Mouse (Mus musculus): Measurements from ENCODE around the gene Grip2. TPM values are rescaled to one million over a fixed set of nuclear protein-coding genes. Genes with fewer than 3 reads are reported as not detected.

Gene Grip2
- polyA plus RNA-seq, 1 experiment, result 20.0 TPM

DNA sequence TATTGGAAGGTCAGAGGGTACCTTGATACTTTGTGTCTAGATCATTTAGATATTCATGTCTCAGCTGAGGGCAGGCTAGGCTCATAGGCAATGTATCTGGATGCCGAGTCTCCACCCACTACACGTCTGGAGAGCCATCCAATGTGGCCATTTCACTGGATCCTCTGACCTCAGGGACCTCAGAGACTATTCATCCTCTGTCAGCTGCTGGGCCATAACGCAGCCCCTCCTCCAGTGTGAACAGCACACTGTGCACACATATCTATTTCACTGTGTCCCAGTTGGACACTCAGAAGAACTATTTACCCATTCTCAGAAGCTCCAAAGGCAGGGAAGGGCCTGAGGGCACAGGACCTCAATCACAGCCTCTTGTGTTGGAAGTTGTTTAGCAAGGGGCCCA is 84.6 kb downstream of the Grip2 start:
- no peak overlapping the region for H3K4me3 ChIP-seq (ENCODE audit: insufficient read depth, low read length)
- no peaks in the 10 kb centered on the region for H3K4me1 ChIP-seq (ENCODE audit: control insufficient read depth, insufficient read depth, low read length)
- no peak overlapping the region for H3K27ac ChIP-seq (ENCODE audit: insufficient read depth, low read length)
- TF ChIP-seq POLR2A (IDR thresholded peaks at IDR 0.05; ENCODE audit: extremely low read depth, insufficient read depth, low read length) (no peak), CTCF (IDR thresholded peaks at IDR 0.05; ENCODE audit: extremely low read depth, insufficient read depth, low read length) (no peak)

DNA sequence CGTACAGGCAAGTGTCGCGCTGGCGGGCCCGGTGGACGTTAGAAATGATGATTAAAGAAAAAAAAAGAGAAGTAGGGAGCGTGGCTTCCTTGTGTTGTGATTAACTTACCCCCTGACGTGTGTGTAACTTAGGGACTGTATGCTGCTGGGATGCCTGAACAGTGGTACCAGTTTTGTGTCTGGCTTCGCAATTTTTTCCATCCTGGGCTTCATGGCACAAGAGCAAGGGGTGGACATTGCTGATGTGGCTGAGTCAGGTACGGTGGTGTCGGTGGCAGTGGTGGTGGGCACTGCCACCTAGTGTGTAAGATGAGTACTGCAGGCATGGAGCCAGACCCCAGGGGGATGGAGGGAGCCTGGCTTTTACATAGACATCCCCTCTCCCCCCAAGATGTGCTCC is 86.0 kb downstream of the Grip2 start:
- H3K4me1 ChIP-seq (ENCODE audit: control insufficient read depth, insufficient read depth, low read length), result peaks cover 2% of the 10 kb centered on the region; the same call in 1 of the 2 replicates
- peak; percentile 89 for TF ChIP-seq CTCF (IDR thresholded peaks at IDR 0.05; ENCODE audit: extremely low read depth, insufficient read depth, low read length)
- TF ChIP-seq POLR2A (IDR thresholded peaks at IDR 0.05; ENCODE audit: extremely low read depth, insufficient read depth, low read length), result no peak
- H3K4me3 ChIP-seq (ENCODE audit: insufficient read depth, low read length), result no peak overlapping the region
- H3K27ac ChIP-seq (ENCODE audit: insufficient read depth, low read length), result no peak overlapping the region

DNA sequence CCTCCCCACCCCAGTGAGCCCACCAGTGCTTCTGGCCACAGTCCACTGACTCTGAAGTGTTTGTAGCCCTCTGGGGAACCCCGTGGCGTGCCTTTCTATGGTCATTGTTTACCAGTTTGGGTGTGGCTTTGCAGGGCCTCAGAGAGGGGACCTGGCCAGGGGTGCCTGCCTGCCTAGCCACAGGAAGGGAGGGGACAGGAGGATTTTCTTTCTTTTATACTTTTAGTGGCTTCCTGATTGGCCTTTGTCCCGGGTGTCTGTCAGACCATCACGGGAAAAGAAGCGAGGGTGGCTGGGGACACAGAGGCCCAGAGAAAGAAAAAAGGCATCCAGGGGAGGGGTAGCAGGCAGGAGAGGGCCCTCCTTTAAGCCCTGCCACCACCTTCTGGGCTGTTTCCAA is 89.0 kb downstream of the Grip2 start:
- TF ChIP-seq CTCF (IDR thresholded peaks at IDR 0.05; ENCODE audit: extremely low read depth, insufficient read depth, low read length), result no peak
- no peak for TF ChIP-seq POLR2A (IDR thresholded peaks at IDR 0.05; ENCODE audit: extremely low read depth, insufficient read depth, low read length)
- H3K4me3 ChIP-seq (ENCODE audit: insufficient read depth, low read length), result no peak overlapping the region
- no peak overlapping the region for H3K27ac ChIP-seq (ENCODE audit: insufficient read depth, low read length)
- peaks cover 5% of the 10 kb centered on the region; the same call in 1 of the 2 replicates for H3K4me1 ChIP-seq (ENCODE audit: control insufficient read depth, insufficient read depth, low read length)

DNA sequence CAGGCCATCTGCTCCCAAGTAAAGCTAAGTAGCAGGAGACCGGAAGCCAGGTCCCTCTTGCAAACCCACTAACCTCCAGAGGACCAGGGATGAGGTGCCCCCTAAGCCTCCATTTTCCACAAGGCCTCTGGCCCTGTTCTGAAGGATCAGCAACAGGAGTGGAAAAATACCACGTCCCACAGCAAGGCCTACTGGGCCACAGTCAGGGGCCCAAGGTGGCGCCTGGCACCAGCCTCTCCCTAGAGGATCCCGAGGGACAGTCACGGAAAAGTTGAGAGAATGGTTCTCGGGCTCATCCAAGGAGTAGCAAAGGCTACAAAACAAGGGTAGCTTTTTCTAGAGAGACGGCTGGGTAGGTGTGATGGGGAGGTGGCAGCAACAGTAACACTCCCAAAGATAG is 89.6 kb downstream of the Grip2 start:
- H3K4me3 ChIP-seq (ENCODE audit: insufficient read depth, low read length), result no peak overlapping the region
- no peak for TF ChIP-seq CTCF (IDR thresholded peaks at IDR 0.05; ENCODE audit: extremely low read depth, insufficient read depth, low read length)
- TF ChIP-seq POLR2A (IDR thresholded peaks at IDR 0.05; ENCODE audit: extremely low read depth, insufficient read depth, low read length), result no peak
- H3K4me1 ChIP-seq (ENCODE audit: control insufficient read depth, insufficient read depth, low read length), result peaks cover 5% of the 10 kb centered on the region; the same call in 1 of the 2 replicates
- H3K27ac ChIP-seq (ENCODE audit: insufficient read depth, low read length), result no peak overlapping the region

DNA sequence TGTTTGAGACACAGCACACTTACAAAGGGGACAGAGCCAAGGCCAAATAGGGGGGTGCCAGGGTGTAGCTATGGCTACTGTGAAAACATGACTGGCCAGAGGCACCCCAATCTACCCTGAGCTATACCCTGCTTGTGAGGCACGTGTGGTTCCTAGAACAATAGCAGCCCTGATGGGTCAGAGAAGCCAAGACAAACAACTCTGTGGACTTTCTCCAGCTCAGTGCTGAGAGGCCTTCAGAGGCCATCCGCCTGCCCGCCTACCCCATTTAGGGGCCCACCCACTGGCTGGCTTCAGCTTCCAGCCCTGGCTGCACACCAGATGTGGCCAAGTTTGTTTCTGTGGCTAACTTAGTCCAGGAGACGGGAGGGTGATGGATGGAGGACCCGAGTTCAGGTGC is 90.6 kb downstream of the Grip2 start:
- H3K4me1 ChIP-seq (ENCODE audit: control insufficient read depth, insufficient read depth, low read length), result peaks cover 6% of the 10 kb centered on the region; the same call in 1 of the 2 replicates
- TF ChIP-seq CTCF (IDR thresholded peaks at IDR 0.05; ENCODE audit: extremely low read depth, insufficient read depth, low read length) (no peak), POLR2A (IDR thresholded peaks at IDR 0.05; ENCODE audit: extremely low read depth, insufficient read depth, low read length) (no peak)
- peak overlapping the region; percentile 81 for H3K27ac ChIP-seq (ENCODE audit: insufficient read depth, low read length)
- no peak overlapping the region for H3K4me3 ChIP-seq (ENCODE audit: insufficient read depth, low read length)

DNA sequence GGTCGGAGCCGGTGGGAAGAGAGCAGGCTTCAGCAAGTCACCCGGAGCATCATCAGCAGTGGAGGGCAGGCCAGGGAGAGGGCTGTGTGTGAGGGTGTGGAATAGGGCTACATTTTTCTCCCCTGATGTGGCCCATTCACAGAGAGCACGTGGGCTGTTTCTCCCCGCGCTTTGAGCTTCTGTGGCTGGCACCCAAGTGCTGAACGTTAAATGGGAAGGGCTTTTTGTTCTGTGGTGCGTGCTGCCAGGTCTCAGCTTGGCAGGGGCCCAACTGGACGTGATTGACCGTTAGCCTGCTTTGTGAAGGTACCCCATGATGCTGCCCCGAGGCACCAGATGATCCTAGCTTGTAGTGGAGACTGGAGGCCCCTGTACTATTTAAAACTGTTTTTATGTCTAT is 94.9 kb downstream of the Grip2 start:
- H3K4me3 ChIP-seq (ENCODE audit: insufficient read depth, low read length), result no peak overlapping the region
- peaks cover 22% of the 10 kb centered on the region for H3K4me1 ChIP-seq (ENCODE audit: control insufficient read depth, insufficient read depth, low read length)
- TF ChIP-seq CTCF (IDR thresholded peaks at IDR 0.05; ENCODE audit: extremely low read depth, insufficient read depth, low read length), result no peak
- TF ChIP-seq POLR2A (IDR thresholded peaks at IDR 0.05; ENCODE audit: extremely low read depth, insufficient read depth, low read length), result no peak
- H3K27ac ChIP-seq (ENCODE audit: insufficient read depth, low read length), result no peak overlapping the region

DNA sequence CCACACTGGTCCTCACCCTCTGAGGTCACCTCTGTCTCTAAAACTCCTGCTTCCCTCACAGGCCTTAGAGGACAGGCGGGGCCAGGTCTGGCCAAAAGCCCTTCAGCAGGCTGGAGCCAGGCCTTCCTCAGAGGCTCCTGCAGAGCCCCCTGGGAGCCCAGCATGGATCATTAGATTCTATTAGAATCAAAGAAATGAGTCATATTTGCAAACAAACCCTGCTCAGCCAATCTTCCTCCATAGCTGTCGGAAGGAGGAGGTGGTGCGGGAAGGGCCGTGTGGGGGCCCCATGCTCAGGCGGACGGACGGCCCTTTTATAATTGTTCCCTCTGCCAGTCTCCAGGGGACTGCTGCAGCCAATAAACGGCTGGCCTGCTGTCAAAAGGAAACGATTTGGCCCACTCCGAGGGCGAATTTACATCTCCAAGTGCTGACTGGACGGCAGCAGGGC is 97.3 kb downstream of the Grip2 start:
- H3K27ac ChIP-seq (ENCODE audit: insufficient read depth, low read length), result peak overlapping the region; percentile 31
- TF ChIP-seq CTCF (IDR thresholded peaks at IDR 0.05; ENCODE audit: extremely low read depth, insufficient read depth, low read length), result no peak
- TF ChIP-seq POLR2A (IDR thresholded peaks at IDR 0.05; ENCODE audit: extremely low read depth, insufficient read depth, low read length), result no peak
- no peak overlapping the region for H3K4me3 ChIP-seq (ENCODE audit: insufficient read depth, low read length)
- peaks cover 17% of the 10 kb centered on the region for H3K4me1 ChIP-seq (ENCODE audit: control insufficient read depth, insufficient read depth, low read length)

DNA sequence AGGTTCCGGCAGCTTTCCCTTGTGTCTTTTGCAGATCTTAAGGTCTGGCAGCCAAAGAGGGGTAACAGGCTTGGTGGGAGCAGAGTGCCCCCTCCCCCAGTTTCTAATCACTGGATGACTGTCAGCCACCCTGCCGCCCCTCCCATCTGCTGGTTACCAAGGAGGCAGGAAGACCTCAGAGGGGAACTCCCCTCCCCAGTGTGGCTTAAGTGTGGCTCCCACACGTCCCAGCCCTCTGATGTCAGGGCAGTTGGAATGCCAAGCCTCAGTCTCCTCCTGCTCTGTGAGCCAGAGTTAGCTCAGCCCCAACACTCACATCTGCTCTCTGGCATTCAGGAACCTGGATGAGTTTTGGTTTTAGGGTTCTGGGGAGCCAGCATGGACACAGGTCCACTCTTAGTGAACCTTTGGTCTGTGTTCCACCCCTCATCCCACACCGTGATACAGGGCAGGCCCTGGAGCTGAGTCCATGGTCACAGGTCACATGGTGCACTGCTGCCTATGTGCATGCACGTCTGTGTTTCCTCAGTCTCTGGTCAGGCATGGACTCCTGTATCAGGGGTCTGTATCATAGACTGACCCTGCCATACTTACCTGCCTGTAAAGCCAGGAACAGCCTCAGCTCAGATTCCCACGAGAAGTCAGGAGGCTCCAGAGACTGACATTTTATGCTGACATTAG is 98.0 kb downstream of the Grip2 start:
- H3K4me1 ChIP-seq (ENCODE audit: control insufficient read depth, insufficient read depth, low read length), result peaks cover 17% of the 10 kb centered on the region
- TF ChIP-seq CTCF (IDR thresholded peaks at IDR 0.05; ENCODE audit: extremely low read depth, insufficient read depth, low read length) (no peak), POLR2A (IDR thresholded peaks at IDR 0.05; ENCODE audit: extremely low read depth, insufficient read depth, low read length) (no peak)
- no peak overlapping the region for H3K4me3 ChIP-seq (ENCODE audit: insufficient read depth, low read length)
- peak overlapping the region; percentile 31 for H3K27ac ChIP-seq (ENCODE audit: insufficient read depth, low read length)

DNA sequence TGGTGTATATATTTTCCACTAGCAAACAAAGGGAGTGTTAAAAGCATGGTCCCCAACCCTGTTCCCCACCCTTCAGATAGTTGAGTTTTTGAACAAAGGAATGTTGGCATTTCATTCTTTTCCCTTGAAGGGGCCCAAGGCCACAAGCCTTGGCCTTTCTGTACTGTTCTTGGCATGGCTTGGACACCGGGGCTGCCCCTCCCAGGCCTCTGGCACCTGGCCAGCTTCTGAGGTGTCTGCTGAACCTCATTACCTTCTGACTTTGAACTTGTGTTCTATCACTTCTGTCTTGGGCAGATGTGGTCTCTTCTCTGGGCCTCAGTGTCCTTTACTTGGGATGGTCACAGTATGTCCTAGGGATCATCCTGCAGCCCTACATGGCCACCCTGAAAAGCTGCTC is 99.7 kb downstream of the Grip2 start:
- Histone ChIP-seq H3K4me1 (ENCODE audit: control insufficient read depth, insufficient read depth, low read length) (peaks cover 17% of the 10 kb centered on the region), H3K27ac (ENCODE audit: insufficient read depth, low read length) (no peak overlapping the region)

DNA sequence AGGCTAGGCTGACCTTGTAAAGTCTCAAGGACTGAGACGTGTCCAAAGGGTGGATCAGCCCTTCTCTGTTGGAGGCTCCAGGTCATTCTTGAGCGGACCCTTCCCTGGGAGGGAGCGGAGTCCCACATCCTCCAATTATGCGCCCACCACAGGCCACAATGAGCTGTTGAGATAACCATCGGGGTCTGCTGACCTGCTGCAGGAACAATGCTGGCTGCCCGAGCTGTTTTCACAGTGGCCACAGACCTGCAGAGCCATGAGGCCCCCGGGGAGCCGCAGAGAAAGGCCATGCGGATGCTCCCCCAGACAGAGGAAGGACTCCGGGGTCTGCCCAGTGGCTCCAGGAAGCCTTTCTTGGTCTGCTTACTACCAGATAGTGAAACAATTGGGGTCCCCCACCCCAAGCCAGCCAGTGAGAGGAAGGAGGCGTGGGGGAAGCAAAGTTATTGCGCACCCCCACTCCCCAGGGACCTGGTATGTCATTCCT is 105.8 kb downstream of the Grip2 start:
- no peak for TF ChIP-seq CTCF (IDR thresholded peaks at IDR 0.05; ENCODE audit: extremely low read depth, insufficient read depth, low read length)
- Histone ChIP-seq H3K4me3 (ENCODE audit: insufficient read depth, low read length) (no peak overlapping the region), H3K4me1 (ENCODE audit: control insufficient read depth, insufficient read depth, low read length) (peaks cover 20% of the 10 kb centered on the region), H3K27ac (ENCODE audit: insufficient read depth, low read length) (no peak overlapping the region)

More for the DNA sequence above, 99.7 kb downstream of the Grip2 start:
- TF ChIP-seq CTCF (IDR thresholded peaks at IDR 0.05; ENCODE audit: extremely low read depth, insufficient read depth, low read length), result no peak
- TF ChIP-seq POLR2A (IDR thresholded peaks at IDR 0.05; ENCODE audit: extremely low read depth, insufficient read depth, low read length), result no peak
- H3K4me3 ChIP-seq (ENCODE audit: insufficient read depth, low read length), result no peak overlapping the region
